Mouse (Mus musculus) midbrain, postnatal 0 days (tissue): ENCODE measurements around the gene 4930402F06Rik. TPM values are rescaled to one million over a fixed set of nuclear protein-coding genes. Genes with fewer than 3 reads are reported as not detected.

Experiments
- ATAC-seq: fragments of 200-750 bp; cut with Nextera tagmentation; 2 replicates; pipeline ENCODE4 v1.8.0; 2017; ENCODE audit warnings: moderate number of reproducible peaks, mild to moderate bottlenecking, moderate TSS enrichment, moderate library complexity; ENCODE audit not compliant: low FRiP score
- DNase-seq: peaks from one replicate; pipeline ENCODE4 v3.0.0-alpha.2; 2015; ENCODE audit warnings: low spot score
- H3K27ac ChIP-seq: fragments of 300-500 bp; sonication (generic); 2 replicates; pipeline ENCODE4 v1.5.1; 2014; ENCODE audit warnings: low read depth, mild to moderate bottlenecking, low read length, mixed read lengths
- H3K27me3 ChIP-seq: fragments of 300-500 bp; sonication (generic); 2 replicates; pipeline ENCODE4 v1.6.1; 2014; ENCODE audit warnings: low read length, control low read depth, mixed read lengths; ENCODE audit not compliant: insufficient read depth
- H3K36me3 ChIP-seq: fragments of 300-500 bp; sonication (generic); 2 replicates; pipeline ENCODE4 v1.6.1; 2014; ENCODE audit warnings: low read length, control low read depth, mixed read lengths; ENCODE audit not compliant: insufficient read depth
- H3K4me1 ChIP-seq: fragments of 300-500 bp; sonication (generic); 2 replicates; pipeline ENCODE4 v1.6.1; 2014; ENCODE audit warnings: mild to moderate bottlenecking, control low read depth, antibody characterized with exemption, low read length, mixed read lengths; ENCODE audit not compliant: insufficient read depth
- H3K4me2 ChIP-seq: fragments of 300-500 bp; sonication (generic); 2 replicates; pipeline ENCODE4 v1.6.1; 2014; ENCODE audit warnings: low read depth, mild to moderate bottlenecking, low read length, mixed read lengths; ENCODE audit not compliant: poor library complexity, severe bottlenecking
- H3K4me3 ChIP-seq: fragments of 300-500 bp; sonication (generic); 2 replicates; pipeline ENCODE4 v1.5.1; 2014; ENCODE audit warnings: low read depth, mild to moderate bottlenecking, low read length, moderate library complexity
- H3K9ac ChIP-seq: fragments of 300-500 bp; sonication (generic); replicated peaks from 2 replicates; pipeline ENCODE4 v1.6.1; 2014; ENCODE audit warnings: mild to moderate bottlenecking, low read length, moderate library complexity, mixed read lengths; ENCODE audit not compliant: poor library complexity, severe bottlenecking
- H3K9me3 ChIP-seq: fragments of 300-500 bp; sonication (generic); 2 replicates; pipeline ENCODE4 v1.6.1; 2016; ENCODE audit warnings: low read length, control low read depth
- CTCF ChIP-seq: IDR thresholded peaks from 2 replicates; pipeline ENCODE4 v1.5.1; 2016; ENCODE audit warnings: antibody characterized with exemption, mild to moderate bottlenecking
- WGBS: fragments of 180-500 bp; shearing (Covaris S2); extraction: QIAGEN DNeasy Blood & Tissue Kit; methylation state at CpG from one replicate; pipeline ENCODE4 v1.1.7; 2014; 5-methylcytosine and 5-hydroxymethylcytosine counted together
- polyA plus RNA-seq: library from polyadenylated mRNA; unstranded; fragments of >200 nt; fragmentation: Nextera tagmentation; extraction: Ambion mirVana; gene quantifications from 2 replicates; pipeline ENCODE4 v1.2.1, GENCODE M21; 2015
- total RNA-seq: library from RNA; depleted of rRNA; stranded (reverse); fragments of >200 nt; gene quantifications from 2 replicates; pipeline ENCODE4 v1.2.3, GENCODE M21; 2014

Gene 4930402F06Rik
- total and polyA plus RNA-seq, 2 experiments from 2014 or later: not detected

DNA sequence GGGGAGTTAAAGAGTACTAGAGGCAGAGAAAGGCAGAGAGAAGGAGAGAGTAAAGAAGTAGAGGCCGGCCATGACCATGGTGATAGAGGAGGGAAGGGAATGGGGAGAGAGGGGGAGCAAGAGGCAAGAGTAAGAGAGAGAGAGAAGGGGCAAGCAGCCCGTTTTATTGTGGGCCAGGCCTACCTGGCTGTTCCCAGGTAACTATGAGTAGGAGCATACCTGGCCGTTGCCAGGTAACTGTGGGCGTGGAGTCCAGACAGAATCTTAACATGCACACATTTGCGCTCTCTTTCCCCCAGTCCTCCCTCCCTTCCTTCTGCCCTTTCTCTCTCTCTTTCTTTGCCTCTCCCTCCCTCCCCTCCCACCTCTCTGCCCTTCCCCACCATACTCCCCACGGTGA is 10.3 kb upstream of the 4930402F06Rik start:
- no peak for DNase-seq
- no peaks in the 10 kb centered on the region for H3K9me3 ChIP-seq
- ATAC-seq: no peak
- no peak overlapping the region for H3K4me3 ChIP-seq
- H3K36me3 ChIP-seq: no peaks in the 10 kb centered on the region
- H3K27ac ChIP-seq: no peak overlapping the region
- 82% methylated on average over 5 of the region's 6 CpGs for WGBS
- no peak for TF ChIP-seq CTCF
- no peaks in the 10 kb centered on the region for H3K27me3 ChIP-seq
- no peak overlapping the region for H3K9ac ChIP-seq
- H3K4me2 ChIP-seq: no peak overlapping the region
- no peaks in the 10 kb centered on the region for H3K4me1 ChIP-seq

DNA sequence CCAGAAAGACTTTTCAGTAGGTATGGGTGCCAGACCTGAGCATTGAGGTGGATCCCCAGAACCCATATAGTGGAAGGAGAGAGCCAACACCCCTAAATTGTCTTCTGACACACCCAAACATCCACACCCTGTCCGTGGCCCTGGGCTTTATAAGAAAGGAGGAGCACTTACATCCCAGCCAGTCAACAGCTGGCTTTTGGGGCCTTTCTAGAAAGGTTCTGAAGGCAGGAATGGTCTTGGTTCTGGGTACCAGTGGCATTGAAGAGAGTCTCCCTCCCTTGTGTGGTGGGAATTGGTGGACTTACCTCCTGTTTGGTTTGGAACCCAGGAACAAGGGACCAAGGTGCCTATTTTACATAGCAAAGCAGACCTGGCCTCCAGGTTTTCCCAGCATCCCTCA is 9.6 kb upstream of the 4930402F06Rik start:
- Histone ChIP-seq H3K4me1 (no peaks in the 10 kb centered on the region), H3K36me3 (no peaks in the 10 kb centered on the region), H3K9me3 (no peaks in the 10 kb centered on the region), H3K27me3 (no peaks in the 10 kb centered on the region), H3K4me2 (no peak overlapping the region), H3K27ac (no peak overlapping the region), H3K4me3 (no peak overlapping the region), H3K9ac (no peak overlapping the region)
- 78% methylated on average over 1 of the region's 1 CpGs for WGBS
- no peak for ATAC-seq
- no peak for DNase-seq
- no peak for TF ChIP-seq CTCF

DNA sequence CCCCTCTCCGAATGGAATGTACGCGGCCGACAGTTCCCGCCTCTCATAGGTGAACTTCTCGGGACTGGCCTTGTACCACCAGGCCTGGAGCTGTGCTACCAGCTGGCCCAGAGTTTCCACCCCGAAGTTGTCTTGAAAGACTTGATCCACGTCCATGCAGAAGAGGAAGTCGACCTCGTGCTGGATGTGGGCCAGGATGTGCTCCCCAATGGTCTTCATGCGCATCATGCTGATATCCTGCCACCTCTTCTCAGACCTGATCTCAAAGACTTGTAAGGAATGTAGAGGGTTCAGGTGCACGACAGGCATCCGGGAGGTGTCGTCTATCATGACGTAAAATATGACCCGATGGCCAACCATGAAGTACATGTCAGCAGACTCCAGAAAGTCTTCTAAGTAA is 5.4 kb upstream of the 4930402F06Rik start:
- ATAC-seq (no peak), DNase-seq (no peak)
- WGBS: 91% methylated on average over 16 of the region's 16 CpGs
- no peak for TF ChIP-seq CTCF
- no peaks in the 10 kb centered on the region for H3K4me1 ChIP-seq
- H3K27me3 ChIP-seq: no peaks in the 10 kb centered on the region
- H3K27ac ChIP-seq: no peak overlapping the region
- H3K4me2 ChIP-seq: no peak overlapping the region
- no peak overlapping the region for H3K9ac ChIP-seq
- no peak overlapping the region for H3K4me3 ChIP-seq
- H3K36me3 ChIP-seq: no peaks in the 10 kb centered on the region
- no peaks in the 10 kb centered on the region for H3K9me3 ChIP-seq

DNA sequence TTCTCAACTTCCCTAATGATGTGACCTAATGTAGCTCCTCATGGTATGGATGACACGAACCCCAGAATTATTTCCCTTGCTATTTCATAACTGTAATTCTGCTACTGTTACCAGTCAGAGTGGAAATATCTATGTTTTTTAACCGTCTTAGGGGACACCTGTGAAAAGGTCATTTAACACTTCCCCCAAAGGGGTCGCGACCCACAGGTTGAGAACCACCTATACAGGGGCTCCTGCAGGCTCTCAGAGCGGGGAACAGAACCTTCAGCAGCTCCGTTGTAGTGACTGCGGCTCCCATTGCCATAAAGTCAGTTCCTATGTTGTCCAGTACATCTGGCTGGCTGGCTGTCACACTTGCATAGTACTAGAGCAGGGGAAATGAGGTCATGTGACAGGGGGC is 3.8 kb upstream of the 4930402F06Rik start:
- Histone ChIP-seq H3K9me3 (no peaks in the 10 kb centered on the region), H3K9ac (no peak overlapping the region), H3K4me1 (no peaks in the 10 kb centered on the region), H3K36me3 (no peaks in the 10 kb centered on the region), H3K4me2 (no peak overlapping the region), H3K27me3 (no peaks in the 10 kb centered on the region), H3K27ac (no peak overlapping the region), H3K4me3 (no peak overlapping the region)
- 86% methylated on average over 7 of the region's 7 CpGs for WGBS
- no peak for TF ChIP-seq CTCF
- no peak for ATAC-seq
- no peak for DNase-seq

DNA sequence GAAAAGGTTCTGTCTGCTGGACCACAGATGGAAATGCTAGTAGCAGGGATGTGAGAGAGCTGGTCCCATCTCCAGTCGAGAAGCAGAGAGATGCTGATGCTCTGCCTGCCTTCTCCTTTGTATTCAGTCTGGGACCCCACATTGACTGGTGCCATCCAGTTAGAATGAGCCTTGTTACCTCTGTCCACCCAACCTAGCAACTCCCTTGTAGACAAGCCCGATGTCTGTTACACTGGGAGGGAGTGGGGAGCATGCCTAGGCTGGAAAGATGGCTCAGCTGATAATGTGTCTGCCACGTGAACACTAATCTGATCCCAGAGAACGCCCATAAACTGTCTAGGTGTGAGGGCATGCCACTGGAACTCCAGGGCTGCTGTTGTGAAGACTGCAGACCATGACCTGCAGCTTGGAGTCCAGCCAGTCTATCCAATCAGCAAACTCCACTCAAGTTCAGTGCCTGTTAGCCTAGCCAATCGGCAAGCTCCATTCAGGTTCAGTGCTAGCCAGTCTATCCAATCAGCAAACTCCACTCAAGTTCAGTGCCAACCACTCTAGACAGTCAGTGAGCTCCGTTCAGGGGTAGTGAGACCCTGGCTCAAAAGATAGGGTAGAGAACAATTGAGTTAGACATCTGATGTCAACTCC is 1.3 kb upstream of the 4930402F06Rik start:
- 79% methylated on average over 6 of the region's 6 CpGs for WGBS
- Histone ChIP-seq H3K4me3 (no peak overlapping the region), H3K27me3 (no peaks in the 10 kb centered on the region), H3K9ac (no peak overlapping the region), H3K9me3 (no peaks in the 10 kb centered on the region), H3K4me2 (no peak overlapping the region), H3K4me1 (no peaks in the 10 kb centered on the region), H3K36me3 (no peaks in the 10 kb centered on the region), H3K27ac (no peak overlapping the region)
- no peak for TF ChIP-seq CTCF
- ATAC-seq (no peak), DNase-seq (no peak)

DNA sequence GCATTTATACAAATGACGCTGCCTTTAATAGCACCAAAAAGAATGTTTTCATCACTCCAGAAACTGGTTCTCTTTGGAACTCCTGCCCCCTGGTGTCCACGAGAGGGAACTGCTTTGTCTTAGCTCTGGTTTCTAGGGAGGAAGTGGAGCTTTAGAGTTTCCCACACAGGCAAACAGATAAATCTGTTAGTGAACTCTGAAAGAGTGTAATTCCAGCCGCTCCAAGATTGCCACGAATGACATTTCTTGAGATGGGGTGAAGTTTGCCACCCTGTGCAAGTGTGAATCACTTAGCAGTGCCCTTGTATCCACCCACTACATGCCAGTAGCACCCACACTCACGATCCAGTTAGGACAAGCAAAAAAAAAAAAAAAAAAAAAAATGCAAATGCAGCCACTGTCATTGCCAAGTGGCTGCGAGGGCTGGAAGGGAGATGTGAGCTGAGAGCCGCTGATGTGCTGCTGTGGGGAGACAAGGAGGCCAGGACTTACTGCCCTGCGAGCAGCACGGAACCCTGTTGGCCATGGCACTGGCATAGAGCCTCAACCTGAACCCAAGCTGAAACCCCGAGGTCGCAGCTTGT is 707 bp upstream of the 4930402F06Rik start:
- WGBS: 50% methylated on average over 11 of the region's 11 CpGs
- no peak overlapping the region for H3K4me2 ChIP-seq
- H3K9ac ChIP-seq: no peak overlapping the region
- no peaks in the 10 kb centered on the region for H3K27me3 ChIP-seq
- H3K36me3 ChIP-seq: no peaks in the 10 kb centered on the region
- ATAC-seq: peak; percentile 68
- no peaks in the 10 kb centered on the region for H3K4me1 ChIP-seq
- no peak overlapping the region for H3K4me3 ChIP-seq
- H3K27ac ChIP-seq: no peak overlapping the region
- peak; percentile 75 for DNase-seq
- TF ChIP-seq CTCF: peak; percentile 94
- no peaks in the 10 kb centered on the region for H3K9me3 ChIP-seq
